Mouse (Mus musculus): ENCODE results near the gene Mdc1.
A peak's percentile ranks its signal among the peaks of the same experiment; 100 is the strongest.
"Not testable (repeated sequence)": the region's sequence is repeated elsewhere in the genome, so short reads cannot be mapped to it uniquely, and the experiment has no call there.

The Mdc1 gene

GRCm38 (mm10) chr17:35822564-35822963 lies 18.8 kb upstream of the Mdc1 start:
- no peak for DNase-seq (ENCODE audit: low spot score in 2 of 2)

DNA sequence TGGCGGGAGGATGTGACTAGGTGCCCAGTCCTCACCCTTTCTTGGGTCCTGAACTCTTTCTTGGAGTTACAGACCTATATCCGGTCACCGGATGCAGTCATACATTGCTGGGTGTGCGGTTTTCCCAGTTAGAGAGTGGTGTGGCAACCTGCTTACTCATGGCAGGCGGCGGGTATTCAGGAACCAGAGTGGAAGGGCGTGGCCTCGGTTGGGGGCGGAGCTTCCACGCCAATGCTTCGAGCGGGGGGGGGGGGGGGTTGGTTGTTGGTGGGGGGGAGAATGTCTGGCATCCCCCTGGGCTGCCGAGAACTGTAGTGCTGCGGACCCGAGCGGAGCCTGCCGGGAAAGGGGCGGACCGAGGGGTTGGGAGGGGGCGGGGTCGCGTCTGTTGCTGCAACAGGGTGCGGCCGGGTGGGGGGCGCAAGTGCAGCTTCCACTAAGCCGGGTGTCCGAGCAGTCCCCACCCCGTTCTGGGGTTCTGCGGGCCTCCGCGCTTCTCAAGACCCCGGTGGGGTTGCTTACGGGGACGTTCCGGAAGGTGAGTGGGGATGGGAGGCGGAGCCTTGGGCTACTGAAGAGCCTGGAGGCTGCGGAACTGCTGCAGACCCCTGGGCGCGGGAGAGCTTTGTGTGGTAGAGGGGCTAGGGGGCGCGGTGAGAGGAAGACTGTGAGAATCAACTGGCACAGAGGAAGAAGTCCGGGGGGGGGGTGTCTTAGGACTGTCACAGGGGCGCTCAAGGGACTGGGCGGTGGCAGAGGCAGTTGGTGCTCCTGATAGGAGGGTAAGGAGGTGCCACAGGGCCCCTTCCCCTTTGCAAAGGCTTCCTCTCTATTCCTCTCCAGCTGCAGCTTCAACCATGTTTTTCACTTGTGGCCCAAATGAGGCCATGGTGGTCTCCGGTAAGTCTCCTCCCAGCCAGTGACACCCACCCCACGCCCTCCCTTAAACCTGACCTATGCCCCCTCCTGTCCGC lies 18.1 kb upstream of the Mdc1 start, which contains the start of gene Flot1:
Gene Flot1, plus strand, starts transcription at position 267 of the 974 bp plus-strand sequence.
- peak; percentile 43 to 57 for DNase-seq (ENCODE audit: low spot score in 2 of 2)

GRCm38 (mm10) chr17:35824402-35824801 lies 16.9 kb upstream of the Mdc1 start:
- DNase-seq (ENCODE audit: low spot score in 2 of 2): no peak

DNA sequence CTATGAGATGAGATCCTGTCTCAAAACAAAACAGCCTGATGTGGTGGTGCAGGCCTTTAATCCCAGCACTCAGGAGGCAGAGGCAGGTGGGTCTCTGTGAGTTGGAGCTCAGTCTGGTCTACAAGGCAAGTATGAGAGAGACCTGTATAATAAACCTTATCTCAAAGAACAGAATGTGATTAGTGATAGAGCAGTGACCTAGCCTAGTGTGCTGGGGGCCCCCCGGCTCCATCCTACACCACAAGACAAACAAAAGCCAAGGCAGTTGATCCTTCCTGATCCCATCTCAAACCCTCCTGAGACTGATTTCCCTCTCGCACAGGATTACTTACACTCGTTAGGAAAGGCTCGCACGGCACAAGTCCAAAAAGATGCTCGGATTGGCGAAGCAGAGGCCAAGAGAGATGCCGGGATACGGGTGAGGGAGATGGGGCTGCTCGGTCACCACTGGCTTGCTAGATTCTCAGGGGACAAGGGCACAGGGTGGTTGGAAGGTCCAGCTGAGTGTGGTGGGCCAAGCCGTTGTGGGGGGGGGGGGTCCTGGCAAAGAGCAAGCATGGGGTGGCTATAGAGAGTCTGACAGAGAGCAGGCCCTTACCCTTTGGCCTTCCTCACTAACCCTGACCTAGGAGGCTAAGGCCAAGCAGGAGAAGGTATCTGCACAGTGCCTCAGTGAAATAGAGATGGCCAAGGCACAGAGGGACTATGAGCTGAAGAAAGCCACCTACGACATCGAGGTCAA lies 16.0 kb upstream of the Mdc1 start:
- no peak for DNase-seq (ENCODE audit: low spot score in 2 of 2)

- DNase-seq (ENCODE audit: low spot score in 2 of 2): peak; percentile 72 to 77
These were observed 11.6 kb upstream of the Mdc1 start for GRCm38 (mm10) chr17:35829737-35830136.

DNA sequence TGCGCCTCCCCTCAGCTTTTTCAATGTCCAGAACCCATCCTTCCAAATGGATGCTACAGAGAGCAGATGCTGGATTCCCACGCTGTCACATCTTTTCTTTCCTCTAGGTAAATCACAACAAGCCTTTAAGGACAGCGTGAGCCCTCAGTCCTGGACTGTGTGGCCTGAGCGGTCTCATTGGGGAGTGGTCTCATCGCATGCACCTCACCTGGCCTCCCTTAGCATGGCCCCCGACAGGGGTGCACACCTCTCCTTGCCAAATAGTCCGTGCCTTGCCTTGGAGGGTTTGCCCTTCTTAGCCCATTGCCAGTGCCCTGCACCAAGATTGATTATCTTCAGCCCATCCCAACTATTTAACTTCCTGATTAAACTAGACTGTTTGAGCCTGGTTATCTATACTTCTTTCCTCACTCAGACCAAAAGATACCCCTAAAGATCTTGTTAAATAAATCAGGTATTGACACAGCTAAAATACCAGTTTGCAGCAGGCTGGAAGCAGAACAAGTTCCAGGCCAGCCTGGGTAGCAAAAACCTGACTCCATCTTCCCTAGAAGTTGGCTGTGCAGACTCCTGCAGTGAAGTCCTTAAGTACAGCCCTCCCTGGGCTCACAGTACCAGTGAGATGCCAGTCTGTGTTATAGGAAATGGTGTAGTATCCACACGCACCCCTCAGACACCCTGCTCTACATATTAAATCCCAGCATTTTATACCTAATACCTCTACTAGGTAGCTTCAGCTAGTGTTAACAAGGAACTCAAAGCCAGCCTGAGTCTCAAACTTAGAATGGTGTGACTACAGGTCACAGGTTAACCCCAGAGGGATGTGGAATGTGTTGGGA lies 8.7 kb upstream of the Mdc1 start:
- no peak for DNase-seq (ENCODE audit: low spot score in 2 of 2)

DNA sequence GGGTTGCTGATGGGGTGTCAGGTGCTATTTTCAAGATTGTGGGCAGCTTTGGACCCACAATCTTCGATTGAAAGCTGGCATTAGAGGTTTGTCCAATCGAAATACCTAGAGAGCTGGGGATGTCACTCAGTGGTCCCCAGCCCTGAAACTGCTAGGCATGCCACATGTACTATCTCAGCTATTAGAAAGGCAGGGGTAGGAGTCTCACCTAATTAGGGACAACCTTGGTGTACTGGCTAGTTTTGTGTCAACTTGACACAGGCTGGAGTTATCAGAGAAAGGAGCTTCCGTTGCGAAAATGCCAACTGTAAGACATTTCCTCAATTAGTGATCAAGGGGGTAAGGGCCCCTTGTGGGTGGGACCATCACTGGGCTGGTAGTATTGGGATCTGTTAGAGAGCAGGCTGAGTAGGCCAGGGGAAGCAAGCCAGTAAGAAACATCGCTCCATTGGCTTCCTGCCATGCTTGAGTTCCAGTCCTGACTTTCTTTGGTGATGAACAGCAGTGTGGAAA lies 8.0 kb upstream of the Mdc1 start:
- no peak for DNase-seq (ENCODE audit: low spot score in 2 of 2)

GRCm38 (mm10) chr17:35833894-35834293 lies 7.4 kb upstream of the Mdc1 start:
- DNase-seq (ENCODE audit: low spot score in 2 of 2): no peak

- DNase-seq (ENCODE audit: low spot score in 2 of 2): no peak
These were observed 6.5 kb upstream of the Mdc1 start for GRCm38 (mm10) chr17:35834696-35835422.

GRCm38 (mm10) chr17:35835424-35836140 lies 5.7 kb upstream of the Mdc1 start:
- no peak for DNase-seq (ENCODE audit: low spot score in 2 of 2)

- peak; percentile 87 to 92 for DNase-seq (ENCODE audit: low spot score in 2 of 2)
These were observed 4.9 kb upstream of the Mdc1 start for GRCm38 (mm10) chr17:35836178-35836965.

DNA sequence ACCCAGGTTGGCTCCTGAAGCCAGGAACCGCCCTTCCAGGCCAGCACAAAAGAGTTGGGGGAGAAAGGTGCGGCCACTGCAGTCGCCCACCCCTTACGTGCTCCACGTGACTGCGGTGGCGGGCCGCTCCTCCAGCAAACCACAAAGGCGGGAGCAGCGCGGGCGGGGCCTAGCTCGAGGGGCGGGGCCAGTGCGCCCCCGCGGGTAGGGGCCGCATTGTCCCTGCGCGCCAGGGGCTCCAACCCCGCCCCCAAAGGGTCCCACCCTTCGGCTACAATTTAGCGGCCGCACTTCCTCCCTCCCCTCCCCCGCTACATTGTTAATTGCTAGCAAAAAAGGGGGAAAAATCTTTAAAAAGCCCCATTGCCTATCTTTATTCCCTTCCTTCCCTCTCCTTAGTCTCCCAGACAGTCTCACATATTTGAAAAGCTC lies 4.3 kb upstream of the Mdc1 start:
- DNase-seq (ENCODE audit: low spot score in 2 of 2): peak; percentile 60 to 75

GRCm38 (mm10) chr17:35837487-35837886 lies 3.8 kb upstream of the Mdc1 start:
- no peak for DNase-seq (ENCODE audit: low spot score in 2 of 2)

- DNase-seq (ENCODE audit: low spot score in 2 of 2): peak; percentile 94 to 95
These were observed 3.2 kb upstream of the Mdc1 start, which contains the start of gene Tubb5 for GRCm38 (mm10) chr17:35838122-35838544. Tubb5 (minus strand) TSS chr17:35838306.

- no peak for DNase-seq (ENCODE audit: low spot score in 2 of 2)
These were observed 2.7 kb upstream of the Mdc1 start for GRCm38 (mm10) chr17:35838570-35838969.

- DNase-seq (ENCODE audit: low spot score in 2 of 2): not testable (repeated sequence)
These were observed 2.3 kb upstream of the Mdc1 start for GRCm38 (mm10) chr17:35839002-35839401.

- DNase-seq (ENCODE audit: low spot score in 2 of 2): no peak
These were observed 754 bp upstream of the Mdc1 start for GRCm38 (mm10) chr17:35840561-35840960.

GRCm38 (mm10) chr17:35842006-35842405 lies 691 bp downstream of the Mdc1 start:
- DNase-seq (ENCODE audit: low spot score in 2 of 2): no peak

DNA sequence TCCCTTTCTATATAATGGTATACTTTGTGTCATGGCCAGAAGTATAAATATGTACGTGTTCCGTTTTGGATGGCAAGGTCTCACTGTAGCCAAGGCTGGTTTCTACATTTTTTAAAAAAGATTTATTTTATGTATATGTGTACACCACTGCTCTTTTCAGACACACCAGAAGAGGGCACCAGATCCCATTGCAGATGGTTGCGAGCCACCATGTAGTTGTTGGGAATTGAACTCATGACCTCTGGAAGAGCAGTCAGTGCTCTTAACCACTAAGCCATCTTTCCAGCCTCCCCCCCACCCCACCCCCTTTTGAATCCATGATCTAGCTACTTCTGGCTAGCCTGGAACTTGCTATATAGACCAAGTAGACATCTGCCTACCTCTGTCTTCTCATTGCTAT lies 2.2 kb downstream of the Mdc1 start:
- no peak for DNase-seq (ENCODE audit: low spot score in 2 of 2)
